Comparison of ENCODE assay signal across 40 mouse cellular contexts in genomic region chr4:43768341-43768740, GRCm38 (mm10). TPM values are rescaled to one million over a fixed set of nuclear protein-coding genes. Genes with fewer than 3 reads are reported as not detected.
"Had no signal": no experiment of that assay in that cellular context is flagged by ENCODE, and none has a peak within 500 bp of the region (broad histone marks: within the 10 kb centered on the region; RNA-seq: fewer than 3 reads in every experiment).

No protein-coding gene starts in this region.

- H3K27me3 ChIP-seq: heart, embryonic 15.5 days; hindbrain, embryonic 13.5 days; hindbrain, embryonic 15.5 days; kidney, embryonic 15.5 days; limb, embryonic 12.5 days had no signal

- H3K36me3 ChIP-seq: heart, embryonic 13.5 days; heart, embryonic 15.5 days; hindbrain, embryonic 13.5 days; hindbrain, embryonic 15.5 days; kidney, embryonic 15.5 days; limb, embryonic 10.5 days; limb, embryonic 12.5 days; liver, embryonic 13.5 days had no signal

- H3K27ac ChIP-seq: heart, embryonic 13.5 days; heart, embryonic 15.5 days; hindbrain, embryonic 13.5 days; hindbrain, embryonic 15.5 days; hindbrain, postnatal 0 days; kidney, embryonic 15.5 days; kidney, postnatal 0 days; left cerebral cortex, adult 2 months; limb, embryonic 10.5 days; limb, embryonic 12.5 days; liver, embryonic 13.5 days had no signal

- H3K9ac ChIP-seq: heart, embryonic 13.5 days; heart, embryonic 15.5 days; hindbrain, embryonic 13.5 days; hindbrain, embryonic 15.5 days; kidney, embryonic 15.5 days; limb, embryonic 12.5 days; liver, embryonic 13.5 days had no signal

- DNase-seq: gastrocnemius, postnatal 14 days; gastrocnemius, postnatal 36 days; heart, adult 18-20 months; heart, postnatal 14 days; heart, postnatal 36 days; kidney, adult 11 months; kidney, adult 2 months; kidney, adult 9 months; kidney, postnatal 14 days; kidney, postnatal 36 days; liver; liver, embryonic 13.5 days had no signal

- H3K4me1 ChIP-seq: hindbrain, embryonic 13.5 days; hindbrain, embryonic 15.5 days; kidney, embryonic 15.5 days; limb, embryonic 10.5 days; limb, embryonic 12.5 days; liver, embryonic 13.5 days had no signal

- H3K4me3 ChIP-seq: heart, embryonic 13.5 days; heart, embryonic 15.5 days; hindbrain, embryonic 13.5 days; hindbrain, embryonic 15.5 days; kidney, embryonic 15.5 days; left cerebral cortex, adult 2 months; limb, embryonic 10.5 days; limb, embryonic 12.5 days; liver, embryonic 13.5 days had no signal

RNA-seq across cellular contexts. Expression of gene Olfr159, which starts 2.5 kb away (rescaled TPM):
- total RNA-seq: gastrocnemius, adult 18-20 months; gastrocnemius, adult 8-10 months; gastrocnemius, postnatal 14 days; gastrocnemius, postnatal 36 days; heart, adult 18-20 months; heart, postnatal 14 days; heart, postnatal 36 days; hematopoietic stem cell, adult 5-6 weeks; hindbrain, postnatal 0 days; layer of hippocampus, adult 18-20 months; layer of hippocampus, adult 8-10 months; layer of hippocampus, postnatal 10 days; layer of hippocampus, postnatal 25 days; left cerebral cortex, adult 2 months; left cerebral cortex, postnatal 14 days; left cerebral cortex, postnatal 36 days had no signal
- polyA plus RNA-seq: gonadal fat pad, adult 2 months; heart, embryonic 11.5 days; heart, embryonic 13.5 days; heart, embryonic 15.5 days; heart, postnatal 0 days; hindbrain, embryonic 11.5 days; hindbrain, embryonic 13.5 days; hindbrain, embryonic 15.5 days; hindbrain, postnatal 0 days; intestine, embryonic 14.5 days; intestine, embryonic 16.5 days; kidney, adult 2 months; kidney, embryonic 15.5 days; kidney, postnatal 0 days; large intestine, adult 2 months; limb, embryonic 10.5 days; limb, embryonic 12.5 days; limb, embryonic 14.5 days; liver, embryonic 11.5 days; liver, embryonic 13.5 days had no signal

RNA-seq across cellular contexts. Expression of gene Spaar, which starts 38.5 kb away (rescaled TPM):
- total RNA-seq: hematopoietic stem cell, adult 5-6 weeks had no signal
- polyA plus RNA-seq: hindbrain, embryonic 13.5 days; liver, embryonic 11.5 days; liver, embryonic 13.5 days had no signal

RNA-seq across cellular contexts. Expression of gene Hrct1, which starts 41.4 kb away (rescaled TPM):
- total RNA-seq: hematopoietic stem cell, adult 5-6 weeks had no signal

RNA-seq across cellular contexts. Expression of gene Olfr156, which starts 55.4 kb away (rescaled TPM):
- total RNA-seq: gastrocnemius, adult 18-20 months; gastrocnemius, adult 8-10 months; gastrocnemius, postnatal 14 days; gastrocnemius, postnatal 36 days; heart, adult 18-20 months; heart, postnatal 14 days; heart, postnatal 36 days; hematopoietic stem cell, adult 5-6 weeks; hindbrain, postnatal 0 days; layer of hippocampus, adult 18-20 months; layer of hippocampus, adult 8-10 months; layer of hippocampus, postnatal 10 days; layer of hippocampus, postnatal 25 days; left cerebral cortex, adult 2 months; left cerebral cortex, postnatal 14 days; left cerebral cortex, postnatal 36 days had no signal
- polyA plus RNA-seq: gonadal fat pad, adult 2 months; heart, embryonic 11.5 days; heart, embryonic 13.5 days; heart, embryonic 15.5 days; heart, postnatal 0 days; hindbrain, embryonic 11.5 days; hindbrain, embryonic 13.5 days; hindbrain, embryonic 15.5 days; hindbrain, postnatal 0 days; intestine, embryonic 14.5 days; intestine, embryonic 16.5 days; kidney, adult 2 months; kidney, embryonic 15.5 days; kidney, postnatal 0 days; large intestine, adult 2 months; limb, embryonic 10.5 days; limb, embryonic 12.5 days; liver, embryonic 11.5 days; liver, embryonic 13.5 days had no signal

RNA-seq across cellular contexts. Expression of gene Olfr71, which starts 58.3 kb away (rescaled TPM):
- total RNA-seq: gastrocnemius, adult 18-20 months; gastrocnemius, adult 8-10 months; gastrocnemius, postnatal 14 days; gastrocnemius, postnatal 36 days; heart, adult 18-20 months; heart, postnatal 14 days; heart, postnatal 36 days; hematopoietic stem cell, adult 5-6 weeks; hindbrain, postnatal 0 days; layer of hippocampus, adult 18-20 months; layer of hippocampus, adult 8-10 months; layer of hippocampus, postnatal 10 days; layer of hippocampus, postnatal 25 days; left cerebral cortex, adult 2 months; left cerebral cortex, postnatal 14 days; left cerebral cortex, postnatal 36 days had no signal
- polyA plus RNA-seq: gonadal fat pad, adult 2 months; heart, embryonic 11.5 days; heart, embryonic 13.5 days; heart, embryonic 15.5 days; heart, postnatal 0 days; hindbrain, embryonic 11.5 days; hindbrain, embryonic 13.5 days; hindbrain, embryonic 15.5 days; hindbrain, postnatal 0 days; intestine, embryonic 14.5 days; intestine, embryonic 16.5 days; kidney, adult 2 months; kidney, embryonic 15.5 days; kidney, postnatal 0 days; large intestine, adult 2 months; limb, embryonic 10.5 days; limb, embryonic 12.5 days; limb, embryonic 14.5 days; liver, embryonic 11.5 days; liver, embryonic 13.5 days had no signal
